Mouse (Mus musculus) CH12.LX (cell line): Measurements from ENCODE around the gene Col5a1. TPM values are rescaled to one million over a fixed set of nuclear protein-coding genes. Genes with fewer than 3 reads are reported as not detected.

Source experiments
- DNase-seq: peaks from one replicate; pipeline ENCODE4 v3.0.0-alpha.2; 2013; ENCODE audit errors: extremely low read depth
- H3K27ac ChIP-seq: 2 replicates; pipeline ENCODE4 v1.5.1; 2012; ENCODE audit warnings: low read depth, mild to moderate bottlenecking, control low read depth, moderate library complexity; ENCODE audit not compliant: insufficient read depth
- H3K27me3 ChIP-seq: replicated peaks from 2 replicates; pipeline ENCODE3; 2012; ENCODE audit warnings: inconsistent platforms
- H3K36me3 ChIP-seq, 2 experiments: replicated peaks in 1 of 2; 2 replicates each; pipeline versions ENCODE3 to v1.6.1; 2012; ENCODE audit warnings: inconsistent platforms in 1 of 2, low read length in 1 of 2, mild to moderate bottlenecking in 1 of 2, mixed read lengths in 1 of 2, moderate library complexity in 1 of 2; ENCODE audit not compliant: control insufficient read depth in 1 of 2, insufficient read depth in 1 of 2
- H3K4me1 ChIP-seq, 2 experiments: 2 replicates each; pipeline ENCODE4 v1.6.1; 2012; ENCODE audit warnings: inconsistent platforms in 1 of 2, moderate library complexity in 1 of 2; ENCODE audit not compliant: insufficient read depth in 2 of 2, control insufficient read depth in 1 of 2
- H3K4me2 ChIP-seq: 2 replicates; pipeline ENCODE4 v1.6.1; 2012; ENCODE audit warnings: low read depth, mild to moderate bottlenecking, control low read depth; ENCODE audit not compliant: poor library complexity, insufficient read depth, severe bottlenecking
- H3K4me3 ChIP-seq, 3 experiments: fragments of 150-350 bp in 1 of 3; sonication (generic) in 1 of 3; replicated peaks in 1 of 3; 2 replicates each; pipeline versions ENCODE3 to v1.5.1; 2011 to 2012; ENCODE audit warnings: low read depth in 2 of 3, low read length in 2 of 3, mild to moderate bottlenecking in 2 of 3, moderate library complexity in 2 of 3, control low read depth in 1 of 3, improper control_type of control experiment in 1 of 3, inconsistent platforms in 1 of 3, mixed read lengths in 1 of 3; ENCODE audit not compliant: poor library complexity in 1 of 3
- H3K79me2 ChIP-seq: replicated peaks from 2 replicates; pipeline ENCODE4 v1.6.1; 2012; ENCODE audit warnings: mild to moderate bottlenecking, moderate library complexity; ENCODE audit not compliant: control insufficient read depth, poor library complexity, insufficient read depth, severe bottlenecking; ENCODE audit errors: extremely low read depth
- H3K9ac ChIP-seq: 2 replicates; pipeline ENCODE4 v1.6.1; 2012; ENCODE audit warnings: low read depth, mild to moderate bottlenecking, control low read depth, moderate library complexity; ENCODE audit not compliant: insufficient read depth
- H3K9me3 ChIP-seq: replicated peaks from 2 replicates; pipeline ENCODE3; 2012; ENCODE audit warnings: low read length, inconsistent platforms, mixed read lengths
- E2F4 ChIP-seq: IDR thresholded peaks from 2 replicates; pipeline ENCODE4 v1.6.1; 2011; ENCODE audit warnings: low read depth, low read length, improper control_type of control experiment; ENCODE audit not compliant: insufficient replicate concordance
- ETS1 ChIP-seq: conservative IDR thresholded peaks from 2 replicates; pipeline ENCODE4 v1.6.1; 2012; ENCODE audit warnings: low read depth, mild to moderate bottlenecking, inconsistent platforms, low read length, improper control_type of control experiment, moderate library complexity
- MAFK ChIP-seq: IDR thresholded peaks from 2 replicates; pipeline ENCODE4 v1.6.1; 2011; ENCODE audit warnings: low read length, improper control_type of control experiment; ENCODE audit not compliant: insufficient replicate concordance
- MYC ChIP-seq: IDR thresholded peaks from 2 replicates; pipeline ENCODE4 v1.6.1; 2011; ENCODE audit warnings: low read depth, mild to moderate bottlenecking, improper control_type of control experiment, low read length
- PAX5 ChIP-seq: IDR thresholded peaks from 2 replicates; pipeline ENCODE4 v1.6.1; 2012; ENCODE audit warnings: low read length, inconsistent platforms, mixed read lengths
- RCOR1 ChIP-seq: conservative IDR thresholded peaks from 2 replicates; pipeline ENCODE4 v1.6.1; 2012; ENCODE audit warnings: low read depth, mild to moderate bottlenecking, inconsistent platforms, low read length, improper control_type of control experiment
- TCF12 ChIP-seq: IDR thresholded peaks from 2 replicates; pipeline ENCODE4 v1.6.1; 2014; ENCODE audit warnings: low read depth, mild to moderate bottlenecking, inconsistent platforms, low read length, improper control_type of control experiment
- dilution Hi-C: fragments of 300-500 bp; cut with MboI; formaldehyde crosslinking; loops from 2 replicates; pipeline ENCODE4 v1.14.3; 2020; ENCODE audit warnings: low sequenced_read_pairs; ENCODE audit not compliant: extremely low pct_unique_long_range_greater_than_20kb, extremely low pct_ligation_motif_present
- in situ Hi-C: fragments of 300-500 bp; cut with MboI; formaldehyde crosslinking; loops from 3 replicates; pipeline ENCODE4 v1.14.3; 2019; ENCODE audit warnings: low sequenced_read_pairs, low pct_ligation_motif_present, low pct_unique_long_range_greater_than_20kb, mixed read lengths
- polyA plus RNA-seq: library from polyadenylated mRNA; unstranded; fragments of >175 nt; gene quantifications from 2 replicates; pipeline ENCODE4 v1.2.1, GENCODE M21; 2012; ENCODE audit warnings: low read depth; ENCODE audit not compliant: insufficient read length
- total RNA-seq, 2 experiments: library from RNA; depleted of rRNA; stranded (reverse); fragments of 300-350 nt in 1 of 2; fragments of >200 nt in 1 of 2; gene quantifications; 2 replicates each; pipeline ENCODE4 v1.2.3; 2012 to 2014

Col5a1 gene
- total and polyA plus RNA-seq, 3 experiments: 0.04 TPM; not detected in 2

DNA sequence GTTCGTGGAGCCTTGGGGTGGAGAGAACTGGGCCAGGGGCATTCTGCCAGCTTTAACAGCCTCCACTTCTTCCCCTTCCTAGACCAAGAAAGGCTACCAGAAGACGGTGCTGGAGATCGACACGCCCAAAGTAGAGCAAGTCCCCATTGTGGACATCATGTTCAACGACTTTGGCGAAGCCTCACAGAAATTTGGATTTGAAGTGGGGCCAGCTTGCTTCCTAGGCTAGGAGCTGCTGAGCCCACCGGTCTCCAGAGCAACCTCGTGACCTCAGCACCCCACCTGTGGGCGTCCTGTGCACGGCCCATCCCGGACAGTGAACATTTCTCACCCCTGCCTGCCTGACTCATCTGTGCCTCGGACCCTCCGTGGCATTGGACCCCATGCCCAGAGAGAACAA lies 150.6 kb downstream of the Col5a1 start:
- TF ChIP-seq MYC (no peak), E2F4 (no peak)
- TF ChIP-seq, all 38 proteins: peak for 0
- Histone ChIP-seq H3K4me1 (no peaks in the 10 kb centered on the region), H3K4me2 (no peak overlapping the region), H3K9me3 (no peaks in the 10 kb centered on the region), H3K27ac (no peak overlapping the region), H3K4me3 (no peak overlapping the region), H3K9ac (no peak overlapping the region), H3K79me2 (no peaks in the 10 kb centered on the region), H3K36me3 (no peaks in the 10 kb centered on the region), H3K27me3 (peaks cover 96% of the 10 kb centered on the region)
- dilution Hi-C loops: no loop called here
- in situ Hi-C loops: no loop called here
- DNase-seq: no peak

DNA sequence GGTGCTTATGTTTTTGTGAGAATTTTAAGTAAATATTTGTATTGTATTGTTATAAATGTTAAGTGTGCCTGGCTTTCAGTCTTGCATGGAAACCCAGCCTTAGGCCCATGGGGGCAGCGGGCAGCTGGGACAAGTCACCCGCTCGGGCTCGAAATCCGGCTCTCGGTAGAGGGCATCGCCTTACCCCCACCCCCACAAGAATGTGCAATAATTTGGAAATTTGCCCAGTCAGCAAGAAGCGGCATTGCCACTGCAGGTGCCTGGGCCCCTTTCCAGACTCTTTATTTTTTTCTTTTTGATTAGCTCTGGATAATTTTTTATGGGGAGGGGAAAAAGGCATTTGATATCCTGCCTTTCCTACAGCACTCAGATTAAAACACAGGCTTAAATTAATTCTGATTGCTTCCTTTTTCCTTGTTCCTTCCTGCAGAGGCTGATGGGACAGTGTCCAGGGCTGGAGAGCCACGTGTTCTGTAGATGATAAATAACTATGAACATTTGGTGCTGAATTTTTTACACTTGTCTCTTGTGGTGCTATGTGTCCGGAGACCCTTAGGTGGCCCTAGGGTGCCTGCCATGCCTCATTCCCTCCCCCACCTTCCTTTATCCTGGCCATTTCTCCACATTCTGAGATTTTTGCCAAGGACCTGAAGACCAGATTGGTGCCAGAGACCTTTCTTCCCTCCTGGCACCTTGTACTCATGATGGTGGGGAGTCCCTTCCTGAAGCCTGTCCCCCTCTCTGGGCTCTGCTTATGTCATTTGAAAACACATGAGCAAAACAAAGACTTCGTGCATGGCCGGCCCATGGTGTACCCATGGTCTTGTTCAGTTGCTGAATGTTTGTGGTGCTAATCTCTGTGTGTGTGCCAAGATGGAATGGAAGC lies 151.5 kb downstream of the Col5a1 start:
- 0 out of 2 replicates have a peak, but pooled peaks have one; percentile 30 for TF ChIP-seq MAFK
- no peak for TF ChIP-seq ETS1
- no peak for TF ChIP-seq TCF12
- no peak for TF ChIP-seq PAX5
- TF ChIP-seq, all 38 proteins: peak for 1
- H3K4me1 ChIP-seq: no peaks in the 10 kb centered on the region
- no peak overlapping the region for H3K4me3 ChIP-seq
- peaks cover 89% of the 10 kb centered on the region for H3K27me3 ChIP-seq
- no peaks in the 10 kb centered on the region for H3K9me3 ChIP-seq
- no peaks in the 10 kb centered on the region for H3K79me2 ChIP-seq
- dilution Hi-C loops (no loop called here), in situ Hi-C loops (no loop called here)
- H3K9ac ChIP-seq: no peak overlapping the region
- H3K4me2 ChIP-seq: no peak overlapping the region
- H3K36me3 ChIP-seq: no peaks in the 10 kb centered on the region
- no peak for DNase-seq
- no peak overlapping the region for H3K27ac ChIP-seq

GRCm38 (mm10) chr2:28038391-28039096 lies 152.3 kb downstream of the Col5a1 start:
- no peaks in the 10 kb centered on the region for H3K4me1 ChIP-seq
- H3K9me3 ChIP-seq: no peaks in the 10 kb centered on the region
- no peak overlapping the region for H3K9ac ChIP-seq
- DNase-seq: no peak
- no peak overlapping the region for H3K4me2 ChIP-seq
- TF ChIP-seq RCOR1 (no peak), E2F4 (no peak)
- no peak overlapping the region for H3K27ac ChIP-seq
- H3K27me3 ChIP-seq: peaks cover 85% of the 10 kb centered on the region
- dilution Hi-C loops (no loop called here), in situ Hi-C loops (no loop called here)
- no peaks in the 10 kb centered on the region for H3K79me2 ChIP-seq
- no peak overlapping the region for H3K4me3 ChIP-seq
- H3K36me3 ChIP-seq: no peaks in the 10 kb centered on the region
